Mouse (Mus musculus): ENCODE measurements around the gene Tgfbi. TPM values are rescaled to one million over a fixed set of nuclear protein-coding genes. Genes with fewer than 3 reads are reported as not detected.

Tgfbi gene
- polyA plus RNA-seq, 1 experiment: 1.8 TPM

GRCm38 (mm10) chr13:56606724-56607123 lies 2.6 kb upstream of the Tgfbi start:
- H3ac ChIP-seq (ENCODE audit: control insufficient read depth, insufficient read length): no peak overlapping the region
- no peak for TF ChIP-seq MYOG (IDR thresholded peaks at IDR 0.05; ENCODE audit: control insufficient read depth in 1 of 3, insufficient read depth in 1 of 3, insufficient read length in 2 of 3, low read depth in 2 of 3)
- no peak overlapping the region for H3K4me3 ChIP-seq
- H3K4me2 ChIP-seq (ENCODE audit: low read depth): no peak overlapping the region
- H3K79me2 ChIP-seq (ENCODE audit: control insufficient read depth, insufficient read depth): no peaks in the 10 kb centered on the region
- H3K27me3 ChIP-seq (ENCODE audit: control insufficient read depth, insufficient read depth, insufficient read length): no peaks in the 10 kb centered on the region
- H3K36me3 ChIP-seq (ENCODE audit: control insufficient read depth, insufficient read depth): no peaks in the 10 kb centered on the region

- Histone ChIP-seq H3K79me2 (ENCODE audit: control insufficient read depth, insufficient read depth) (no peaks in the 10 kb centered on the region), H3K4me2 (ENCODE audit: low read depth) (no peak overlapping the region), H3K36me3 (ENCODE audit: control insufficient read depth, insufficient read depth) (no peaks in the 10 kb centered on the region), H3ac (ENCODE audit: control insufficient read depth, insufficient read length) (no peak overlapping the region), H3K27me3 (ENCODE audit: control insufficient read depth, insufficient read depth, insufficient read length) (no peaks in the 10 kb centered on the region), H3K4me3 (no peak overlapping the region)
- TF ChIP-seq E2F4 (IDR thresholded peaks at IDR 0.05; ENCODE audit: insufficient read depth) (no peak), POLR2A (IDR thresholded peaks at IDR 0.05; ENCODE audit: insufficient read length, low read depth) (no peak), TCF3 (IDR thresholded peaks at IDR 0.05; ENCODE audit: insufficient read length, low read depth) (no peak), REST (IDR thresholded peaks at IDR 0.05; ENCODE audit: insufficient read depth, insufficient read length) (no peak), MYOG (IDR thresholded peaks at IDR 0.05; ENCODE audit: control insufficient read depth in 1 of 3, insufficient read depth in 1 of 3, insufficient read length in 2 of 3, low read depth in 2 of 3) (no peak), TCF12 (IDR thresholded peaks at IDR 0.05; ENCODE audit: insufficient read depth, poor library complexity, severe bottlenecking) (no peak), MYOD1 (IDR thresholded peaks at IDR 0.05; ENCODE audit: control insufficient read depth in 1 of 3, insufficient read length in 2 of 3, low read depth in 2 of 3) (no peak), POLR2AphosphoS2 (IDR thresholded peaks at IDR 0.05; ENCODE audit: insufficient read length, low read depth) (no peak), CEBPB (IDR thresholded peaks at IDR 0.05; ENCODE audit: insufficient read depth, poor library complexity, severe bottlenecking) (no peak), SRF (IDR thresholded peaks at IDR 0.05; ENCODE audit: control insufficient read depth, insufficient read length, low read depth) (no peak), USF1 (IDR thresholded peaks at IDR 0.05; ENCODE audit: low read depth) (no peak), MAX (IDR thresholded peaks at IDR 0.05; ENCODE audit: low read depth) (no peak)
Measured at GRCm38 (mm10) chr13:56607225-56607624, 2.1 kb upstream of the Tgfbi start.

- Histone ChIP-seq H3K79me2 (ENCODE audit: control insufficient read depth, insufficient read depth) (no peaks in the 10 kb centered on the region), H3K36me3 (ENCODE audit: control insufficient read depth, insufficient read depth) (no peaks in the 10 kb centered on the region), H3K4me2 (ENCODE audit: low read depth) (no peak overlapping the region), H3K27me3 (ENCODE audit: control insufficient read depth, insufficient read depth, insufficient read length) (no peaks in the 10 kb centered on the region), H3K4me3 (no peak overlapping the region), H3ac (ENCODE audit: control insufficient read depth, insufficient read length) (no peak overlapping the region)
- TF ChIP-seq SRF (IDR thresholded peaks at IDR 0.05; ENCODE audit: control insufficient read depth, insufficient read length, low read depth) (no peak), TCF12 (IDR thresholded peaks at IDR 0.05; ENCODE audit: insufficient read depth, poor library complexity, severe bottlenecking) (no peak), CEBPB (IDR thresholded peaks at IDR 0.05; ENCODE audit: insufficient read depth, poor library complexity, severe bottlenecking) (no peak), TCF3 (IDR thresholded peaks at IDR 0.05; ENCODE audit: insufficient read length, low read depth) (no peak)
Measured at GRCm38 (mm10) chr13:56607846-56608245, 1.5 kb upstream of the Tgfbi start.

- Histone ChIP-seq H3K4me3 (no peak overlapping the region), H3K36me3 (ENCODE audit: control insufficient read depth, insufficient read depth) (no peaks in the 10 kb centered on the region), H3K27me3 (ENCODE audit: control insufficient read depth, insufficient read depth, insufficient read length) (no peaks in the 10 kb centered on the region), H3ac (ENCODE audit: control insufficient read depth, insufficient read length) (no peak overlapping the region), H3K79me2 (ENCODE audit: control insufficient read depth, insufficient read depth) (no peaks in the 10 kb centered on the region), H3K4me2 (ENCODE audit: low read depth) (no peak overlapping the region)
- TF ChIP-seq TCF3 (IDR thresholded peaks at IDR 0.05; ENCODE audit: insufficient read length, low read depth): no peak
- TF ChIP-seq MAX (IDR thresholded peaks at IDR 0.05; ENCODE audit: low read depth): no peak
- no peak for TF ChIP-seq USF1 (IDR thresholded peaks at IDR 0.05; ENCODE audit: low read depth)
- TF ChIP-seq MYOD1 (IDR thresholded peaks at IDR 0.05; ENCODE audit: control insufficient read depth in 1 of 3, insufficient read length in 2 of 3, low read depth in 2 of 3): no peak
- TF ChIP-seq E2F4 (IDR thresholded peaks at IDR 0.05; ENCODE audit: insufficient read depth): no peak
- no peak for TF ChIP-seq POLR2A (IDR thresholded peaks at IDR 0.05; ENCODE audit: insufficient read length, low read depth)
- TF ChIP-seq TCF12 (IDR thresholded peaks at IDR 0.05; ENCODE audit: insufficient read depth, poor library complexity, severe bottlenecking): no peak
- no peak for TF ChIP-seq CEBPB (IDR thresholded peaks at IDR 0.05; ENCODE audit: insufficient read depth, poor library complexity, severe bottlenecking)
- TF ChIP-seq MYOG (IDR thresholded peaks at IDR 0.05; ENCODE audit: control insufficient read depth in 1 of 3, insufficient read depth in 1 of 3, insufficient read length in 2 of 3, low read depth in 2 of 3): no peak
- no peak for TF ChIP-seq REST (IDR thresholded peaks at IDR 0.05; ENCODE audit: insufficient read depth, insufficient read length)
- no peak for TF ChIP-seq POLR2AphosphoS2 (IDR thresholded peaks at IDR 0.05; ENCODE audit: insufficient read length, low read depth)
- TF ChIP-seq SRF (IDR thresholded peaks at IDR 0.05; ENCODE audit: control insufficient read depth, insufficient read length, low read depth): no peak
Measured at GRCm38 (mm10) chr13:56611129-56611528, 1.8 kb downstream of the Tgfbi start.

GRCm38 (mm10) chr13:56611741-56612140 lies 2.4 kb downstream of the Tgfbi start:
- no peaks in the 10 kb centered on the region for H3K27me3 ChIP-seq (ENCODE audit: control insufficient read depth, insufficient read depth, insufficient read length)
- no peaks in the 10 kb centered on the region for H3K79me2 ChIP-seq (ENCODE audit: control insufficient read depth, insufficient read depth)
- TF ChIP-seq MAX (IDR thresholded peaks at IDR 0.05; ENCODE audit: low read depth) (no peak), E2F4 (IDR thresholded peaks at IDR 0.05; ENCODE audit: insufficient read depth) (no peak), SRF (IDR thresholded peaks at IDR 0.05; ENCODE audit: control insufficient read depth, insufficient read length, low read depth) (no peak), POLR2A (IDR thresholded peaks at IDR 0.05; ENCODE audit: insufficient read length, low read depth) (no peak), TCF3 (IDR thresholded peaks at IDR 0.05; ENCODE audit: insufficient read length, low read depth) (no peak), TCF12 (IDR thresholded peaks at IDR 0.05; ENCODE audit: insufficient read depth, poor library complexity, severe bottlenecking) (no peak), CEBPB (IDR thresholded peaks at IDR 0.05; ENCODE audit: insufficient read depth, poor library complexity, severe bottlenecking) (no peak), USF1 (IDR thresholded peaks at IDR 0.05; ENCODE audit: low read depth) (no peak), POLR2AphosphoS2 (IDR thresholded peaks at IDR 0.05; ENCODE audit: insufficient read length, low read depth) (no peak), MYOG (IDR thresholded peaks at IDR 0.05; ENCODE audit: control insufficient read depth in 1 of 3, insufficient read depth in 1 of 3, insufficient read length in 2 of 3, low read depth in 2 of 3) (no peak)
- no peak overlapping the region for H3K4me3 ChIP-seq
- no peak overlapping the region for H3ac ChIP-seq (ENCODE audit: control insufficient read depth, insufficient read length)
- peak overlapping the region; percentile 30 for H3K4me2 ChIP-seq (ENCODE audit: low read depth)
- no peaks in the 10 kb centered on the region for H3K36me3 ChIP-seq (ENCODE audit: control insufficient read depth, insufficient read depth)

Measured in myocyte (in vitro differentiated cells).